Mouse (Mus musculus) hindbrain, embryonic 15.5 days (tissue): ENCODE data around the gene Capns1. TPM values are rescaled to one million over a fixed set of nuclear protein-coding genes. Genes with fewer than 3 reads are reported as not detected.
"Not testable (repeated sequence)": the region's sequence is repeated elsewhere in the genome, so short reads cannot be mapped to it uniquely, and the experiment has no call there.

Experiments used
- ATAC-seq: fragments of 200-750 bp; cut with Nextera tagmentation; 2 replicates; pipeline ENCODE4 v1.8.0; 2017; ENCODE audit warnings: low read depth, moderate number of reproducible peaks, moderate TSS enrichment; ENCODE audit not compliant: low FRiP score
- H3K27ac ChIP-seq: fragments of 300-500 bp; sonication (generic); replicated peaks from 2 replicates; pipeline ENCODE4 v1.5.1; 2015; ENCODE audit warnings: mild to moderate bottlenecking, inconsistent platforms
- H3K27me3 ChIP-seq: fragments of 300-500 bp; sonication (generic); 2 replicates; pipeline ENCODE4 v1.6.1; 2015; ENCODE audit warnings: control low read depth, inconsistent platforms
- H3K36me3 ChIP-seq: fragments of 300-500 bp; sonication (generic); 2 replicates; pipeline ENCODE4 v1.6.1; 2015; ENCODE audit warnings: control low read depth, inconsistent platforms
- H3K4me1 ChIP-seq: fragments of 300-500 bp; sonication (generic); replicated peaks from 2 replicates; pipeline ENCODE4 v1.6.1; 2015; ENCODE audit warnings: control low read depth, inconsistent platforms
- H3K4me2 ChIP-seq: fragments of 300-500 bp; sonication (generic); 2 replicates; pipeline ENCODE4 v1.6.1; 2015; ENCODE audit warnings: moderate library complexity, mild to moderate bottlenecking, inconsistent platforms
- H3K4me3 ChIP-seq: fragments of 300-500 bp; sonication (generic); 2 replicates; pipeline ENCODE4 v1.5.1; 2015; ENCODE audit warnings: mild to moderate bottlenecking, inconsistent platforms
- H3K9ac ChIP-seq: fragments of 300-500 bp; sonication (generic); 2 replicates; pipeline ENCODE4 v1.6.1; 2015; ENCODE audit warnings: inconsistent platforms
- H3K9me3 ChIP-seq: fragments of 300-500 bp; sonication (generic); 2 replicates; pipeline ENCODE4 v1.6.1; 2016; ENCODE audit warnings: control low read depth, inconsistent platforms
- WGBS: fragments of 180-500 bp; shearing (Covaris S2); methylation state at CpG from one replicate; pipeline ENCODE4 v1.1.7; 2015; 5-methylcytosine and 5-hydroxymethylcytosine counted together
- polyA plus RNA-seq: library from polyadenylated mRNA; unstranded; fragments of >200 nt; fragmentation: Nextera tagmentation; extraction: Ambion mirVana; gene quantifications from 2 replicates; pipeline ENCODE4 v1.2.1, GENCODE M21; 2015

Capns1 gene
- polyA plus RNA-seq = 86.4 and 88.3 TPM in 2 replicates

GRCm38 (mm10) chr7:30198481-30198971, at the start of gene Capns1:
Gene Capns1 (minus strand): TSS chr7:30198811.
- peak within 1 kb of the TSS; percentile 44 for H3K4me2 ChIP-seq
- H3K27me3 ChIP-seq = no peaks in the 10 kb centered on the region
- H3K4me3 ChIP-seq = peak within 1 kb of the TSS; percentile 17; the same call in 1 of the 2 replicates
- no peak within 1 kb of the TSS for H3K9ac ChIP-seq
- H3K36me3 ChIP-seq = no peaks in the 10 kb centered on the region
- no peaks in the 10 kb centered on the region for H3K9me3 ChIP-seq
- WGBS = 8% methylated on average over 8 of the region's 8 CpGs
- H3K27ac ChIP-seq = no peak within 1 kb of the TSS
- H3K4me1 ChIP-seq = peaks cover 10% of the 10 kb centered on the region
- ATAC-seq = no peak

GRCm38 (mm10) chr7:30237374-30237773, 38.8 kb upstream of the Capns1 start:
- H3K27me3 ChIP-seq, H3K36me3 ChIP-seq, H3K9me3 ChIP-seq, ATAC-seq, H3K9ac ChIP-seq, H3K4me2 ChIP-seq, H3K4me3 ChIP-seq, H3K27ac ChIP-seq: not testable (repeated sequence)
- 91% methylated on average over 3 of the region's 3 CpGs for WGBS
- peaks cover 12% of the 10 kb centered on the region for H3K4me1 ChIP-seq

- no peak within 1 kb of the TSS for H3K27ac ChIP-seq
- 84% methylated on average over 4 of the region's 4 CpGs for WGBS
- H3K9me3 ChIP-seq = no peaks in the 10 kb centered on the region
- peaks cover 18% of the 10 kb centered on the region for H3K4me1 ChIP-seq
- H3K4me2 ChIP-seq = no peak within 1 kb of the TSS
- no peak within 1 kb of the TSS for H3K9ac ChIP-seq
- H3K36me3 ChIP-seq = peaks cover 10% of the 10 kb centered on the region; the same call in 1 of the 2 replicates
- no peak for ATAC-seq
- H3K27me3 ChIP-seq = no peaks in the 10 kb centered on the region
- no peak within 1 kb of the TSS for H3K4me3 ChIP-seq
These were observed 37.0 kb upstream of the Capns1 start, which contains the start of gene Ovol3 for GRCm38 (mm10) chr7:30235625-30236024. Gene Ovol3 (minus strand): TSS chr7:30235725.

- no peak for ATAC-seq
- 94% methylated on average over 8 of the region's 8 CpGs for WGBS
- H3K9me3 ChIP-seq = no peaks in the 10 kb centered on the region
- H3K4me2 ChIP-seq = no peak overlapping the region
- no peak overlapping the region for H3K9ac ChIP-seq
- no peak overlapping the region for H3K27ac ChIP-seq
- H3K4me3 ChIP-seq = no peak overlapping the region
- peaks cover 21% of the 10 kb centered on the region for H3K4me1 ChIP-seq
- peaks cover 10% of the 10 kb centered on the region; the same call in 1 of the 2 replicates for H3K36me3 ChIP-seq
- H3K27me3 ChIP-seq = no peaks in the 10 kb centered on the region
These were observed 36.5 kb upstream of the Capns1 start for GRCm38 (mm10) chr7:30235091-30235490.

- Histone ChIP-seq H3K36me3 (peaks cover 13% of the 10 kb centered on the region; the same call in 1 of the 2 replicates), H3K4me1 (peaks cover 21% of the 10 kb centered on the region), H3K27ac (no peak overlapping the region), H3K4me2 (no peak overlapping the region), H3K9me3 (no peaks in the 10 kb centered on the region), H3K4me3 (no peak overlapping the region), H3K9ac (no peak overlapping the region), H3K27me3 (no peaks in the 10 kb centered on the region)
- WGBS = 92% methylated on average over 15 of the region's 15 CpGs
- no peak for ATAC-seq
These were observed 35.8 kb upstream of the Capns1 start for GRCm38 (mm10) chr7:30234276-30234858.

- Histone ChIP-seq H3K9ac (no peak overlapping the region), H3K4me1 (peaks cover 21% of the 10 kb centered on the region), H3K27ac (no peak overlapping the region), H3K4me2 (peak overlapping the region; percentile 67), H3K27me3 (no peaks in the 10 kb centered on the region), H3K9me3 (no peaks in the 10 kb centered on the region), H3K4me3 (peak overlapping the region; percentile 61), H3K36me3 (peaks cover 18% of the 10 kb centered on the region; the same call in 1 of the 2 replicates)
- no peak for ATAC-seq
- WGBS = 88% methylated on average over 20 of the region's 20 CpGs
These were observed 34.8 kb upstream of the Capns1 start for GRCm38 (mm10) chr7:30233387-30233786.

GRCm38 (mm10) chr7:30232631-30233148, 34.1 kb upstream of the Capns1 start:
- peak; percentile 19; the same call in 1 of the 2 replicates for ATAC-seq
- H3K27me3 ChIP-seq = no peaks in the 10 kb centered on the region
- peak overlapping the region; percentile 77 for H3K9ac ChIP-seq
- H3K27ac ChIP-seq = peak overlapping the region; percentile 99
- peak overlapping the region; percentile 67 for H3K4me2 ChIP-seq
- no peaks in the 10 kb centered on the region for H3K9me3 ChIP-seq
- peaks cover 21% of the 10 kb centered on the region for H3K4me1 ChIP-seq
- H3K36me3 ChIP-seq = peaks cover 25% of the 10 kb centered on the region; the same call in 1 of the 2 replicates
- peak overlapping the region; percentile 61 for H3K4me3 ChIP-seq
- 6% methylated on average over 24 of the region's 24 CpGs for WGBS

GRCm38 (mm10) chr7:30231669-30232454, 33.3 kb upstream of the Capns1 start, which contains the start of the genes Polr2i and Tbcb:
Gene Polr2i (plus strand): TSS chr7:30231948.
Gene Tbcb (minus strand): TSS chr7:30232272.
- ATAC-seq = peak; percentile 97
- Histone ChIP-seq H3K9me3 (no peaks in the 10 kb centered on the region), H3K36me3 (peaks cover 29% of the 10 kb centered on the region), H3K9ac (peak within 1 kb of the TSS; percentile 77), H3K4me3 (peak within 1 kb of the TSS; percentile 61), H3K4me2 (peak within 1 kb of the TSS; percentile 67), H3K27ac (peak within 1 kb of the TSS; percentile 99), H3K4me1 (peaks cover 21% of the 10 kb centered on the region), H3K27me3 (no peaks in the 10 kb centered on the region)
- WGBS = under 1% methylated on average over 67 of the region's 67 CpGs

- WGBS = under 1% methylated on average over 16 of the region's 16 CpGs
- H3K27me3 ChIP-seq = no peaks in the 10 kb centered on the region
- peaks cover 34% of the 10 kb centered on the region for H3K36me3 ChIP-seq
These were observed 32.7 kb upstream of the Capns1 start for GRCm38 (mm10) chr7:30231328-30231668.

GRCm38 (mm10) chr7:30224206-30224605, 25.6 kb upstream of the Capns1 start:
- H3K36me3 ChIP-seq = peaks cover 54% of the 10 kb centered on the region
- no peak overlapping the region for H3K9ac ChIP-seq
- no peaks in the 10 kb centered on the region for H3K27me3 ChIP-seq
- H3K4me1 ChIP-seq = peaks cover 9% of the 10 kb centered on the region
- WGBS = 93% methylated on average over 12 of the region's 12 CpGs
- H3K4me2 ChIP-seq = no peak overlapping the region
- no peaks in the 10 kb centered on the region for H3K9me3 ChIP-seq
- H3K4me3 ChIP-seq = no peak overlapping the region
- ATAC-seq = no peak
- H3K27ac ChIP-seq = no peak overlapping the region

More at GRCm38 (mm10) chr7:30231328-30231668, 32.7 kb upstream of the Capns1 start:
- Histone ChIP-seq H3K4me2 (peak overlapping the region; percentile 67), H3K4me3 (peak overlapping the region; percentile 61), H3K27ac (peak overlapping the region; percentile 99), H3K9ac (peak overlapping the region; percentile 77), H3K9me3 (no peaks in the 10 kb centered on the region), H3K4me1 (peaks cover 21% of the 10 kb centered on the region)
- peak; percentile 40 for ATAC-seq

- WGBS = 97% methylated on average over 5 of the region's 5 CpGs
- no peak overlapping the region for H3K4me3 ChIP-seq
- ATAC-seq = no peak
These were observed 23.6 kb upstream of the Capns1 start for GRCm38 (mm10) chr7:30222205-30222604.

GRCm38 (mm10) chr7:30221433-30221832, 22.8 kb upstream of the Capns1 start:
- Histone ChIP-seq H3K4me3 (no peak overlapping the region), H3K27ac (no peak overlapping the region), H3K27me3 (no peaks in the 10 kb centered on the region), H3K9ac (no peak overlapping the region), H3K4me1 (peaks cover 12% of the 10 kb centered on the region), H3K4me2 (no peak overlapping the region), H3K36me3 (peaks cover 36% of the 10 kb centered on the region), H3K9me3 (no peaks in the 10 kb centered on the region)
- 96% methylated on average over 3 of the region's 3 CpGs for WGBS
- ATAC-seq = no peak

More at GRCm38 (mm10) chr7:30222205-30222604, 23.6 kb upstream of the Capns1 start:
- Histone ChIP-seq H3K4me1 (peaks cover 12% of the 10 kb centered on the region), H3K4me2 (no peak overlapping the region), H3K27ac (no peak overlapping the region), H3K9ac (no peak overlapping the region), H3K27me3 (no peaks in the 10 kb centered on the region), H3K36me3 (peaks cover 43% of the 10 kb centered on the region), H3K9me3 (no peaks in the 10 kb centered on the region)
